Mouse (Mus musculus) MEL (cell line): ENCODE measurements at regions not wholly inside any gene's neighbourhood (a gene's known extent, or its start where the extent isn't known, plus 50 kb on each side); places are given as distances from the start of the nearest gene placed in this dataset.

Source experiments
- DNase-seq: peaks from one replicate; pipeline ENCODE4 v3.0.0; 2011; ENCODE audit warnings: low read depth, low spot score
- H3K27ac ChIP-seq: 2 replicates; pipeline ENCODE4 v1.5.1; 2012; ENCODE audit warnings: low read depth, mild to moderate bottlenecking, control low read depth, low read length, moderate library complexity; ENCODE audit not compliant: control insufficient read depth
- H3K27me3 ChIP-seq, 2 experiments: fragments of 150-350 bp in 1 of 2; sonication (generic) in 1 of 2; 2 replicates each; pipeline ENCODE4 v1.6.1; 2012; ENCODE audit warnings: low read length in 2 of 2, mild to moderate bottlenecking in 2 of 2, improper control_type of control experiment in 1 of 2, moderate library complexity in 1 of 2; ENCODE audit not compliant: insufficient read depth in 2 of 2, control insufficient read depth in 1 of 2
- H3K36me3 ChIP-seq, 2 experiments: 2 replicates each; pipeline ENCODE4 v1.6.1; 2012 to 2014; ENCODE audit warnings: low read length in 2 of 2, improper control_type of control experiment in 1 of 2, inconsistent platforms in 1 of 2, mild to moderate bottlenecking in 1 of 2; ENCODE audit not compliant: insufficient read depth in 2 of 2, control insufficient read depth in 1 of 2
- H3K4me1 ChIP-seq, 2 experiments: fragments of 150-350 bp in 1 of 2; sonication (generic) in 1 of 2; 2 replicates each; pipeline ENCODE4 v1.6.1; 2012; ENCODE audit warnings: low read length in 2 of 2, improper control_type of control experiment in 1 of 2, mild to moderate bottlenecking in 1 of 2; ENCODE audit not compliant: insufficient read depth in 2 of 2, control insufficient read depth in 1 of 2
- H3K4me3 ChIP-seq, 2 experiments: fragments of 150-350 bp in 1 of 2; sonication (generic) in 1 of 2; 2 replicates each; pipeline ENCODE4 v1.5.1; 2012; ENCODE audit warnings: low read depth in 2 of 2, low read length in 2 of 2, mild to moderate bottlenecking in 2 of 2, moderate library complexity in 2 of 2, control low read depth in 1 of 2, improper control_type of control experiment in 1 of 2; ENCODE audit not compliant: control insufficient read depth in 1 of 2, insufficient read depth in 1 of 2
- H3K79me2 ChIP-seq: 2 replicates; pipeline ENCODE4 v1.6.1; 2012; ENCODE audit warnings: mild to moderate bottlenecking, low read length, moderate library complexity; ENCODE audit not compliant: control insufficient read depth, poor library complexity, insufficient read depth
- H3K9ac ChIP-seq: 2 replicates; pipeline ENCODE4 v1.6.1; 2012; ENCODE audit warnings: low read depth, mild to moderate bottlenecking, control low read depth, low read length, moderate library complexity; ENCODE audit not compliant: control insufficient read depth, poor library complexity, severe bottlenecking
- H3K9me3 ChIP-seq: fragments of 150-350 bp; sonication (generic); replicated peaks from 2 replicates; pipeline ENCODE4 v1.6.1; 2012; ENCODE audit warnings: mild to moderate bottlenecking, low read length, improper control_type of control experiment, moderate library complexity; ENCODE audit not compliant: insufficient read depth
- CHD1 ChIP-seq: IDR thresholded peaks from 2 replicates; pipeline ENCODE4 v1.6.1; 2012; ENCODE audit warnings: low read depth, mild to moderate bottlenecking, inconsistent platforms, low read length, improper control_type of control experiment
- CHD2 ChIP-seq: IDR thresholded peaks from 2 replicates; pipeline ENCODE4 v1.6.1; 2011; ENCODE audit warnings: low read length, improper control_type of control experiment
- E2F4 ChIP-seq: IDR thresholded peaks from 2 replicates; pipeline ENCODE4 v1.6.1; 2011; ENCODE audit warnings: low read depth, low read length, improper control_type of control experiment, borderline replicate concordance
- GABPA ChIP-seq: IDR thresholded peaks from 2 replicates; pipeline ENCODE4 v1.6.1; 2012; ENCODE audit warnings: low read depth, mild to moderate bottlenecking, inconsistent platforms, low read length, improper control_type of control experiment, moderate library complexity
- GATA1 ChIP-seq: IDR thresholded peaks from 2 replicates; pipeline ENCODE4 v1.6.1; 2011; ENCODE audit warnings: low read depth, low read length, improper control_type of control experiment
- HCFC1 ChIP-seq: IDR thresholded peaks from 2 replicates; pipeline ENCODE4 v1.6.1; 2012; ENCODE audit warnings: low read depth, mild to moderate bottlenecking, inconsistent platforms, low read length, improper control_type of control experiment, moderate library complexity
- JUND ChIP-seq: IDR thresholded peaks from 2 replicates; pipeline ENCODE4 v1.6.1; 2011; ENCODE audit warnings: low read depth, mild to moderate bottlenecking, improper control_type of control experiment, low read length
- MAFK ChIP-seq: IDR thresholded peaks from 2 replicates; pipeline ENCODE4 v1.6.1; 2011; ENCODE audit warnings: low read depth, mild to moderate bottlenecking, low read length, improper control_type of control experiment, borderline replicate concordance
- MAZ ChIP-seq: IDR thresholded peaks from 2 replicates; pipeline ENCODE4 v1.6.1; 2012; ENCODE audit warnings: low read depth, mild to moderate bottlenecking, inconsistent platforms, low read length, improper control_type of control experiment
- MYB ChIP-seq: IDR thresholded peaks from 2 replicates; pipeline ENCODE4 v1.6.1; 2011; ENCODE audit warnings: mild to moderate bottlenecking, low read depth, low read length, improper control_type of control experiment
- MYC ChIP-seq: IDR thresholded peaks from 2 replicates; pipeline ENCODE4 v1.6.1; 2011; ENCODE audit warnings: low read depth, mild to moderate bottlenecking, low read length, improper control_type of control experiment, moderate library complexity
- NELFE ChIP-seq: IDR thresholded peaks from 2 replicates; pipeline ENCODE4 v1.6.1; 2011; ENCODE audit warnings: low read depth, low read length, improper control_type of control experiment
- NRF1 ChIP-seq: IDR thresholded peaks from 2 replicates; pipeline ENCODE4 v1.6.1; 2014; ENCODE audit warnings: low read depth, mild to moderate bottlenecking, inconsistent platforms, low read length, improper control_type of control experiment, moderate library complexity; ENCODE audit not compliant: poor library complexity, insufficient read depth, severe bottlenecking
- POLR2A ChIP-seq, 2 experiments: IDR thresholded peaks; 2 replicates each; pipeline ENCODE4 v1.6.1; 2011 to 2012; ENCODE audit warnings: low read length in 2 of 2, mild to moderate bottlenecking in 2 of 2, control low read depth in 1 of 2, improper control_type of control experiment in 1 of 2, low read depth in 1 of 2, moderate library complexity in 1 of 2; ENCODE audit not compliant: control insufficient read depth in 1 of 2, insufficient read depth in 1 of 2, poor library complexity in 1 of 2
- RCOR1 ChIP-seq: IDR thresholded peaks from 2 replicates; pipeline ENCODE4 v1.6.1; 2012; ENCODE audit warnings: low read depth, mild to moderate bottlenecking, inconsistent platforms, low read length, improper control_type of control experiment
- SIN3A ChIP-seq: IDR thresholded peaks from 2 replicates; pipeline ENCODE4 v1.6.1; 2012; ENCODE audit warnings: low read length, improper control_type of control experiment, inconsistent platforms
- TAL1 ChIP-seq: IDR thresholded peaks from 2 replicates; pipeline ENCODE4 v1.6.1; 2012; ENCODE audit warnings: mild to moderate bottlenecking, inconsistent platforms, low read length, moderate library complexity, mixed read lengths
- UBTF ChIP-seq: IDR thresholded peaks from 2 replicates; pipeline ENCODE4 v1.6.1; 2012; ENCODE audit warnings: low read depth, mild to moderate bottlenecking, inconsistent platforms, low read length, improper control_type of control experiment, moderate library complexity, borderline replicate concordance; ENCODE audit not compliant: insufficient read depth
- USF1 ChIP-seq: IDR thresholded peaks from 2 replicates; pipeline ENCODE4 v1.6.1; 2014; ENCODE audit warnings: low read depth, mild to moderate bottlenecking, inconsistent platforms, low read length, improper control_type of control experiment, moderate library complexity
- USF2 ChIP-seq, 2 experiments: IDR thresholded peaks; 2 replicates each; pipeline ENCODE4 v1.6.1; 2011 to 2012; ENCODE audit warnings: improper control_type of control experiment in 2 of 2, low read length in 2 of 2, borderline replicate concordance in 1 of 2, inconsistent platforms in 1 of 2, low read depth in 1 of 2, mild to moderate bottlenecking in 1 of 2; ENCODE audit not compliant: insufficient read depth in 1 of 2
- ZC3H11A ChIP-seq: IDR thresholded peaks from 2 replicates; pipeline ENCODE4 v1.6.1; 2012; ENCODE audit warnings: low read depth, mild to moderate bottlenecking, inconsistent platforms, low read length, improper control_type of control experiment
- ZKSCAN1 ChIP-seq: IDR thresholded peaks from 2 replicates; pipeline ENCODE4 v1.6.1; 2012; ENCODE audit warnings: low read depth, mild to moderate bottlenecking, inconsistent platforms, low read length, improper control_type of control experiment, moderate library complexity
- ZMIZ1 ChIP-seq: IDR thresholded peaks from 2 replicates; pipeline ENCODE4 v1.6.1; 2012; ENCODE audit warnings: low read depth, mild to moderate bottlenecking, inconsistent platforms, low read length, improper control_type of control experiment, moderate library complexity
- ZNF384 ChIP-seq: IDR thresholded peaks from 2 replicates; pipeline ENCODE4 v1.6.1; 2012; ENCODE audit warnings: low read depth, mild to moderate bottlenecking, inconsistent platforms, low read length, improper control_type of control experiment

- Histone ChIP-seq H3K4me3 (no peak overlapping the region), H3K9me3 (no peaks in the 10 kb centered on the region), H3K36me3 (no peaks in the 10 kb centered on the region), H3K27me3 (no peaks in the 10 kb centered on the region), H3K4me1 (no peaks in the 10 kb centered on the region), H3K9ac (no peak overlapping the region), H3K27ac (no peak overlapping the region), H3K79me2 (no peaks in the 10 kb centered on the region)
- TF ChIP-seq SIN3A (no peak), ZMIZ1 (no peak), POLR2A (IDR thresholded peaks at IDR 0.05; ENCODE audit: control insufficient read depth in 1 of 2, insufficient read depth in 1 of 2, low read depth in 1 of 2, low read length in 2 of 2, poor library complexity in 1 of 2) (no peak), ZKSCAN1 (no peak), MYC (no peak), MAZ (no peak), HCFC1 (no peak), ZNF384 (no peak), NRF1 (no peak), GABPA (no peak)
- no peak for DNase-seq
These were observed 619.9 kb upstream of the Adgrl4 start for GRCm38 (mm10) chr3:150817807-150818206.

- DNase-seq, result no peak
- H3K4me1 ChIP-seq, result no peaks in the 10 kb centered on the region
- H3K79me2 ChIP-seq, result no peaks in the 10 kb centered on the region
These were observed 618.3 kb upstream of the Adgrl4 start for GRCm38 (mm10) chr3:150819369-150819768.

More at GRCm38 (mm10) chr3:150819369-150819768, 618.3 kb upstream of the Adgrl4 start:
- no peaks in the 10 kb centered on the region for H3K27me3 ChIP-seq
- no peak overlapping the region for H3K27ac ChIP-seq
- H3K9ac ChIP-seq, result no peak overlapping the region
- no peak for TF ChIP-seq USF1
- TF ChIP-seq E2F4, result no peak
- TF ChIP-seq NELFE, result no peak
- no peak for TF ChIP-seq GATA1
- TF ChIP-seq ZMIZ1, result no peak
- no peak for TF ChIP-seq JUND
- TF ChIP-seq MYB, result no peak
- TF ChIP-seq RCOR1, result no peak
- no peak for TF ChIP-seq TAL1
- TF ChIP-seq HCFC1, result no peak
- no peak for TF ChIP-seq POLR2A (IDR thresholded peaks at IDR 0.05; ENCODE audit: control insufficient read depth in 1 of 2, insufficient read depth in 1 of 2, low read depth in 1 of 2, low read length in 2 of 2, poor library complexity in 1 of 2)
- no peak for TF ChIP-seq USF2 (IDR thresholded peaks at IDR 0.05; ENCODE audit: borderline replicate concordance in 1 of 2, insufficient read depth in 1 of 2, low read depth in 1 of 2, low read length in 2 of 2)
- no peak for TF ChIP-seq UBTF
- TF ChIP-seq GABPA, result no peak
- no peak for TF ChIP-seq ZC3H11A
- TF ChIP-seq MAFK, result no peak
- TF ChIP-seq CHD2, result no peak
- no peak for TF ChIP-seq NRF1
- no peak for TF ChIP-seq CHD1
- TF ChIP-seq MYC, result no peak
- TF ChIP-seq, all 39 proteins: peak for 0
- H3K4me3 ChIP-seq, result no peak overlapping the region
- H3K9me3 ChIP-seq, result no peaks in the 10 kb centered on the region
- no peaks in the 10 kb centered on the region for H3K36me3 ChIP-seq
